Mouse (Mus musculus) forebrain, embryonic 14.5 days (tissue): Measurements from ENCODE around the gene Use1. TPM values are rescaled to one million over a fixed set of nuclear protein-coding genes. Genes with fewer than 3 reads are reported as not detected.

Experiments
- ATAC-seq: fragments of 200-750 bp; cut with Nextera tagmentation; 2 replicates; pipeline ENCODE4 v1.8.0; 2017; ENCODE audit warnings: mild to moderate bottlenecking, moderate library complexity
- DNase-seq: peaks from one replicate; pipeline ENCODE4 v3.0.0-alpha.2; 2015; ENCODE audit warnings: low spot score
- H3K27ac ChIP-seq: fragments of 300-500 bp; sonication (generic); 2 replicates; pipeline ENCODE4 v1.5.1; 2014; ENCODE audit warnings: low read depth, mild to moderate bottlenecking, control low read depth, low read length, moderate library complexity
- H3K27me3 ChIP-seq: fragments of 300-500 bp; sonication (generic); replicated peaks from 2 replicates; pipeline ENCODE4 v1.6.1; 2014; ENCODE audit warnings: low read length, control low read depth, mixed read lengths; ENCODE audit not compliant: control insufficient read depth, insufficient read depth
- H3K36me3 ChIP-seq: fragments of 300-500 bp; sonication (generic); 2 replicates; pipeline ENCODE4 v1.6.1; 2014; ENCODE audit warnings: low read length, control low read depth; ENCODE audit not compliant: control insufficient read depth, insufficient read depth
- H3K4me1 ChIP-seq: fragments of 300-500 bp; sonication (generic); 2 replicates; pipeline ENCODE4 v1.6.1; 2014; ENCODE audit warnings: antibody characterized with exemption, low read length, control low read depth; ENCODE audit not compliant: control insufficient read depth, insufficient read depth
- H3K4me2 ChIP-seq: fragments of 300-500 bp; sonication (generic); 2 replicates; pipeline ENCODE4 v1.6.1; 2014; ENCODE audit warnings: mild to moderate bottlenecking, control low read depth, low read length
- H3K4me3 ChIP-seq: fragments of 300-500 bp; sonication (generic); 2 replicates; pipeline ENCODE4 v1.5.1; 2014; ENCODE audit warnings: low read depth, low read length, control low read depth
- H3K9ac ChIP-seq: fragments of 300-500 bp; sonication (generic); 2 replicates; pipeline ENCODE4 v1.6.1; 2014; ENCODE audit warnings: mild to moderate bottlenecking, low read length, control low read depth, moderate library complexity
- H3K9me3 ChIP-seq: fragments of 300-500 bp; sonication (generic); replicated peaks from 2 replicates; pipeline ENCODE4 v1.6.1; 2016; ENCODE audit warnings: low read length, control low read depth, mixed read lengths; ENCODE audit not compliant: control insufficient read depth
- WGBS: fragments of 180-500 bp; shearing (Covaris S2); extraction: QIAGEN DNeasy Blood & Tissue Kit; methylation state at CpG from one replicate; pipeline ENCODE4 v1.1.7; 2014; 5-methylcytosine and 5-hydroxymethylcytosine counted together
- polyA plus RNA-seq: library from polyadenylated mRNA; unstranded; fragments of >200 nt; fragmentation: Nextera tagmentation; extraction: Ambion mirVana; gene quantifications from 2 replicates; pipeline ENCODE4 v1.2.1, GENCODE M21; 2014

Use1 gene
- polyA plus RNA-seq, 1 experiment from 2014 or later, result 121 TPM

DNA sequence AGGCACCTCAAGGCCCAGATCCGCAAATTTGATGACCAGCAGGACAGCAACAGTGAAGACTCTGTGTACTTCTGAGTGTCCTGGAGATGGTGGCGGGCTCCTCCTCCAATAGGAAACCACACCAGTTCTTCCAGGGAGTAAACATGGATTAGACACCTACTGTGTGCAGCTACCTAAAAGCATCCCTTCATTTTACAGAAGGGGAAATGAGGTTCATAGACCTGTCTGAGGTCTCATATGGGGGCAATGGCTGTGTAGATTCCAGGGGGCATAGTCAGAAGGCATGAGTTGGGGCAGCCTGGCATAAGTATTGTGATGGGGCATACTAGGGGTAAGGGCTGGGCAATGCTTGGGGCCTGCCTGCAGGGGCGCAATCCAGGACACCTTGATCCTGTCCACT is 6.4 kb downstream of the Use1 start:
- Histone ChIP-seq H3K27ac (no peak overlapping the region), H3K9ac (no peak overlapping the region), H3K36me3 (peaks cover 23% of the 10 kb centered on the region; the same call in 1 of the 2 replicates), H3K4me2 (no peak overlapping the region), H3K4me1 (peaks cover 19% of the 10 kb centered on the region), H3K4me3 (no peak overlapping the region), H3K9me3 (no peaks in the 10 kb centered on the region), H3K27me3 (no peaks in the 10 kb centered on the region)
- DNase-seq, result no peak
- 94% methylated on average over 3 of the region's 3 CpGs for WGBS
- ATAC-seq, result no peak

DNA sequence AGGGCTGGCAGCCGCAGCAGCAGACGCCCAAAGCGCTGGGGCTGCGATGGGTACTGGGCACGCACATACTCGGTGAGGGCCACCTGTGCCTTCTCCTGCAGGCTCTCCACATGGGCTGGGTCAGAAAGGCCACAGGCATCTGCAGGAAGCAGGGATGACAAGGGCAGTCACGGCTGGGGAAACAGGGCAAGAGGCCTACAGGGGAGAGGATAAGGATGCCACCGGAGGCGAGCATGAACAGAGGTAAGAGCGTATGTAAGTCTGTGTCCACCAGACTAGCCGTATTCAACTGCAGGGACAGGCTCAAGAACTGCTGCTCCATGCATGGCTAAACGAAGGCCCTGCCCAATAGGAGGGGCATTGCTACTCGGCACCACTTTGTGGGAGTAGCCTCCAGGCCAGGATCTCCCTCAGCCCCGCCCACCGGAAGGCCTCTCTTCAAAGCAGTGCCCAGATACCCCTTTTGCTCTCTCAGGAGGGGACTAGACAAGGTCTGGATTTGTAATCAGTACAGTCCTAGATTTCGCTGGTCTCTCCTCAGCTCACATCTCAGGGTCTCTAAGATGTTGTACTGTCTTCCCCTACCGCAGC is 8.1 kb downstream of the Use1 start:
- Histone ChIP-seq H3K9me3 (no peaks in the 10 kb centered on the region), H3K36me3 (peaks cover 11% of the 10 kb centered on the region; the same call in 1 of the 2 replicates), H3K9ac (no peak overlapping the region), H3K4me2 (no peak overlapping the region), H3K27me3 (0 out of 2 replicates have a peak, but pooled peaks cover 3% of the 10 kb centered on the region), H3K4me1 (peaks cover 26% of the 10 kb centered on the region), H3K27ac (no peak overlapping the region), H3K4me3 (no peak overlapping the region)
- 80% methylated on average over 17 of the region's 17 CpGs for WGBS
- DNase-seq (no peak), ATAC-seq (no peak)

DNA sequence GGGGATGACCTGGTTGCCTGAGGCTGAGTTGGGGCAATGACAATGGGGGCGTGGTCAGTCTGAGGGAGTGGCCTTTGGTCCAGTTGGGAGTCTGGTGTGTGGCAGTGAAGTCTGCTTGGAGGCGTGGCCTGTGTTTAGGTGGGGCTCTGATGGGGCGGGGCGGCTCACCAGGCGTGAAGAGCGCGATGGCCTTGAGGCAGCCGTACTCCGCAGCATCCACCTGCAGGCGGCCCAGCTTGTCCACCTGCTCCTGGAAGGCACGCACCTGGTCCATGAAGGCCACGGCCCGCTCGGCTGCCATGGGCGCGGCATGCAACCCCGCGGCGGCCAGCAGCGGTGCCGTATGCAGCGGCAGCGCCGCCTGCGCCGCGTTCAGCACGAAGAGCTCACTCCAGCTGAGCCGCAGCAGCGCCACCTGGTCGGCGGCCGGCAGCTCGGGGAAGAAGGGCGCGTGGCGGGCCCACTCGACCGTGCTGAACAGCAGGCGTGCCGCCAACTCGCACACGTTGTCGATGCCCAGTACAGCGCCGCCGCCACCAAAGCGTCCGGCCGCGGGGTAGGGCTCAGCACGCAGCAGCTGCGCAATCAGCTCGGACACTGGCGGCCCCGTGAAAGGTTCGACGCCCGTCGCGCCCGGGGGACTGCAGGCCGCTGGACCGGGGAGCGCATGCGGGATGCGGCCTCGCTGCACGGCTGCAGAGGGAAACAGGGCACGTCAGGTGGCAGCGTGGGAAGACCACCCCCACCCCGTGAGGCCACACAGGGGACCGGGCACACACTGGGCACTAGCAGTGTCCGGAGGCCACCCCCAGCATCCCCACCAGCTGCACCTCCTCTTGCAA is 9.2 kb downstream of the Use1 start:
- 4% methylated on average over 72 of the region's 74 CpGs for WGBS
- peak overlapping the region; percentile 76 for H3K4me2 ChIP-seq
- H3K27ac ChIP-seq, result 0 out of 2 replicates have a peak overlapping the region, but pooled peaks have one; percentile 27
- H3K4me1 ChIP-seq, result peaks cover 28% of the 10 kb centered on the region
- DNase-seq, result peak; percentile 71
- peak overlapping the region; percentile 60 for H3K9ac ChIP-seq
- peak overlapping the region; percentile 32 for H3K4me3 ChIP-seq
- peaks cover 6% of the 10 kb centered on the region; the same call in 1 of the 2 replicates for H3K27me3 ChIP-seq
- ATAC-seq, result peak; percentile 13
- 0 out of 2 replicates have a peak, but pooled peaks cover 8% of the 10 kb centered on the region for H3K36me3 ChIP-seq
- H3K9me3 ChIP-seq, result no peaks in the 10 kb centered on the region

DNA sequence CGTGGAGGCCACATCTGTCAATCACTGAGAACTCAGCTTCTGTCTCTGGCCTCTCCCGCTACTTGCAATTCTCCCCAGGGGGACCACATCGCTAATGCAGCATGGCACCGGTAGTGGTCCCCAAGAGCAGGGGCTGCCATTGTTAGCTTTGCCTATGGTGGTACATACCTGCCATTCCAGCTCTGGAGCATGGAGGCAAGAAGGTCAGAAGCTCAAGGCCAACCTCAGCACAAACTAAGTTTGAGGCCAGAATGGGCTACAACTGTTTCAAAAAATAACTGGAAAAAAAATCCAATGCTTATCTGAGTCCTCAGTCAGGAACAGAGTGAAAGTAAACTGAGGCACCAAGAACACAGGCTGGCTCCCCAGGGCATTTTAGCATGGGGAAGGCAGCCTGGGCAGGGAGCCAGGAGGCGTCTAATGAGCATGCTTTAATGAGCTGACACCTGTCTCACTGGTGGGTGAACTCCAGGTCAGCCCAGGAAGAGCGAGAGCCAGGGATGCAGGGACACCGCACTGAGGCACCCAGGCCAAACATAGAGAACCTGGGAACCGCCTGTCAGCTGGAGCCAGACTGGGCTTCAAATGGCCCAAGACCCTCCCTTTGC is 9.9 kb downstream of the Use1 start:
- 0 out of 2 replicates have a peak, but pooled peaks cover 8% of the 10 kb centered on the region for H3K36me3 ChIP-seq
- peaks cover 10% of the 10 kb centered on the region; the same call in 1 of the 2 replicates for H3K27me3 ChIP-seq
- peak overlapping the region; percentile 76 for H3K4me2 ChIP-seq
- peak overlapping the region; percentile 60 for H3K9ac ChIP-seq
- ATAC-seq (no peak), DNase-seq (no peak)
- H3K4me3 ChIP-seq, result peak overlapping the region; percentile 32
- no peaks in the 10 kb centered on the region for H3K9me3 ChIP-seq
- no peak overlapping the region for H3K27ac ChIP-seq
- H3K4me1 ChIP-seq, result peaks cover 32% of the 10 kb centered on the region
- WGBS, result 13% methylated on average over 8 of the region's 8 CpGs

DNA sequence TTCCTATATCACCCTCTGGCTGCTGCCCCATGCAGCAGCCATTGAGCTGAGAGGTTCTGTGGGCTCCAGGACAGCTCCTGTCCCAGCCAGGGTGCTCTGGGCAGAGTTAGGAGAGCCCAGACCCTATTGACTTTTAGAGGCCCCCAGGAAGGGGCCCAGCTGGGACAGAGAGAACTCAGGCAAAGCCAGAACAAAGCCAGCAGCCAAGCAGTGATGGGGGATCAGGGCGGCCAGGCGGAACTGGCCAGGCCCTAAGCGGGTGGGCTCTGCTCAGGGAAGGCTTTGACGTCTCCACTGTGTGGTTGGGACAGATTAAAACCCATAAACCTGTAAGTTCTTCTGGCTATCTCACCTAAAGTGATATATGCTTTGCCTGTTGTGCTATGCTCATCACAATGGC is 12.4 kb downstream of the Use1 start:
- H3K4me3 ChIP-seq, result no peak overlapping the region
- H3K4me1 ChIP-seq, result peaks cover 32% of the 10 kb centered on the region
- peaks cover 10% of the 10 kb centered on the region; the same call in 1 of the 2 replicates for H3K27me3 ChIP-seq
- H3K36me3 ChIP-seq, result 0 out of 2 replicates have a peak, but pooled peaks cover 8% of the 10 kb centered on the region
- H3K9me3 ChIP-seq, result no peaks in the 10 kb centered on the region
- DNase-seq, result no peak
- H3K4me2 ChIP-seq, result peak overlapping the region; percentile 97; the same call in 1 of the 2 replicates
- H3K27ac ChIP-seq, result no peak overlapping the region
- no peak for ATAC-seq
- no peak overlapping the region for H3K9ac ChIP-seq
- 44% methylated on average over 4 of the region's 4 CpGs for WGBS

DNA sequence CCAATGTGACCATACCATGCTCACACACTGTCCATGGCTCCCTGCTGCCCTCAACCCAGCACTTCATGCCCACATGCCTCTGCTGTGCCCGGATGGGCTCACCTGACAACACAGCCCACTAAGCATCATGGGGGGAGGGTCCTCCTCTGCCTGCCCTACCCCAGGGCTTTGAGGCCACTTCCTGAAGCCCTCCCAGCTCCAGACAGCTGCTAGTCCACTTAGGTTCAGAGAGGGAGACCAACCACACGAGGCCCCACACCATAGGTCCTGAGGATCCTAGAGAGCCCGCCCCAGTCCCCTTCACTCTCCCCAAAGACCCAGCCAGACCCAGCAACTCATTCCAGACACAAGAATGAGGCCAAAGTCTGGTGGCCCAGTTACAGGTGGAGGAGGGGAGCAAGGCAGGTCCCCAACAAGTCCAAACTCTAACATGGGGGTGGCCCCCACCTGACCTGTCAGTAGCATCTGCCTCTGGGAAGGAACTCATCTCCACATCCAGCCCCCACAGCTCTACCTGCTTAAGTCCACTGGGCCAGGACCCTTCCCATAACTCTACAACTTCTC is 12.9 kb downstream of the Use1 start:
- 34% methylated on average over 3 of the region's 3 CpGs for WGBS
- ATAC-seq (no peak), DNase-seq (no peak)
- Histone ChIP-seq H3K9ac (0 out of 2 replicates have a peak overlapping the region, but pooled peaks have one; percentile 77), H3K36me3 (0 out of 2 replicates have a peak, but pooled peaks cover 8% of the 10 kb centered on the region), H3K4me3 (peak overlapping the region; percentile 70), H3K4me1 (peaks cover 32% of the 10 kb centered on the region), H3K4me2 (peak overlapping the region; percentile 97), H3K27ac (no peak overlapping the region), H3K27me3 (peaks cover 10% of the 10 kb centered on the region; the same call in 1 of the 2 replicates), H3K9me3 (no peaks in the 10 kb centered on the region)

DNA sequence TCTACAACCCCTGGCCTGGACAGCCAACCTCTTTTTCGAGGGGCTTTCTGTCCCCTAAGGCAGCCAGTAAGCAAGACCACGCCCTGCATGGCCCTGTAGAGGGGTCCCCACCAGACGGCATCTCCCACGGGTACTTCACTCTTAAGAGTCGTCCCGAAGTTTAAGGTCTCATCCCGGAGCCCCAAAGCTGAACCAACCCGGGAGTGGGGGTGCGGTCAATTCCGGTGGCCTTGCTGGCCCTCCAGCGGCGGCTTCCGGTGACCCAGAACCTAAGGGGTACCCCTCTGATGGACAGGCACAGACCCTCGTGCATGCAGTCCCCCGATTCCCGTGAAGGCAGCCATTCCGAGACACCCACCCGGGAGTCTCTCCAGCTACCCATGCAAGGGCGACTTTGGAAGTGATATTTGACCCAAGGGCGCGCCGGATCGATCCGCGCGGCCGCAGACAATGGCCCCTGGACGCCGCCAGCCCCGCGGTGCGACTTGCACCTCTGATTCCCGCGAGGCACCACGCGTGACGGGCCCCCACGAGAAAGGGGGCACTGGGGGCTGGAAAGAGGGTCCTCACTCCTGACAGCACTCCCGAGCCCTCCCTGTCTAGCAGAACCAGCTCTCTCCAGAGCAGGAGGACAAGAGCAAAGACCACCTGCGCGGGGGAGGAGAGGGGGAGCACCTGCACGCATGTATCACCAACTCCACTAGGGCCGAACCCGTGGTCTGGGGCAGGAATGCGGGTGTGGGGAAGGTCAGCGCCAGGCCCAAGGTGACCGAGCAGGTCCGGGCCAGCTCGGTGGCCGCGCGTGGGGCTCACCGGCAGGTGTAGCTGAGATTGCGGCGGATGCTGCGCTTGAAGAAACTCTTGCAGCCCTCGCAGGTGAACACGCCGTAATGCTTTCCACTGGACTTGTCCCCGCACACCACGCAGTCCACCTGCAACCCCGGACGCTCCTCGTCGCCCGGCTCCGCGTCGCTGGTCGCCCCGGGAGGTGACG is 13.8 kb downstream of the Use1 start:
- Histone ChIP-seq H3K36me3 (0 out of 2 replicates have a peak, but pooled peaks cover 5% of the 10 kb centered on the region), H3K4me2 (peak overlapping the region; percentile 97), H3K27me3 (peaks cover 10% of the 10 kb centered on the region; the same call in 1 of the 2 replicates), H3K9me3 (no peaks in the 10 kb centered on the region), H3K27ac (no peak overlapping the region), H3K4me3 (peak overlapping the region; percentile 70), H3K4me1 (peaks cover 32% of the 10 kb centered on the region), H3K9ac (peak overlapping the region; percentile 77)
- peak; percentile 9 for DNase-seq
- WGBS, result 2% methylated on average over 72 of the region's 72 CpGs
- no peak for ATAC-seq
